Mouse (Mus musculus): Measurements from ENCODE around the gene Fkbp11. TPM values are rescaled to one million over a fixed set of nuclear protein-coding genes. Genes with fewer than 3 reads are reported as not detected.

Fkbp11 gene
- polyA plus RNA-seq, 1 experiment: 15.9 TPM

GRCm38 (mm10) chr15:98740219-98740618 lies 12.2 kb upstream of the Fkbp11 start:
- DNase-seq (ENCODE audit: low spot score): no peak

GRCm38 (mm10) chr15:98738796-98739195 lies 10.8 kb upstream of the Fkbp11 start:
- DNase-seq (ENCODE audit: low spot score): no peak

- no peak for DNase-seq (ENCODE audit: low spot score)
These were observed 9.9 kb upstream of the Fkbp11 start for GRCm38 (mm10) chr15:98737881-98738280.

GRCm38 (mm10) chr15:98736521-98736920 lies 8.5 kb upstream of the Fkbp11 start:
- DNase-seq (ENCODE audit: low spot score): no peak

- DNase-seq (ENCODE audit: low spot score): no peak
These were observed 6.1 kb upstream of the Fkbp11 start for GRCm38 (mm10) chr15:98733976-98734566.

GRCm38 (mm10) chr15:98733370-98733769 lies 5.4 kb upstream of the Fkbp11 start:
- no peak for DNase-seq (ENCODE audit: low spot score)

- DNase-seq (ENCODE audit: low spot score): no peak
These were observed 4.1 kb upstream of the Fkbp11 start for GRCm38 (mm10) chr15:98732006-98732531.

- no peak for DNase-seq (ENCODE audit: low spot score)
These were observed 2.8 kb upstream of the Fkbp11 start for GRCm38 (mm10) chr15:98730790-98731189.

- DNase-seq (ENCODE audit: low spot score): no peak
These were observed 2.0 kb upstream of the Fkbp11 start for GRCm38 (mm10) chr15:98729791-98730545.

- no peak for DNase-seq (ENCODE audit: low spot score)
These were observed 368 bp upstream of the Fkbp11 start for GRCm38 (mm10) chr15:98728366-98728765.

GRCm38 (mm10) chr15:98726746-98727145 lies 1.3 kb downstream of the Fkbp11 start:
- DNase-seq (ENCODE audit: low spot score): no peak

- DNase-seq (ENCODE audit: low spot score): no peak
These were observed 1.9 kb downstream of the Fkbp11 start for GRCm38 (mm10) chr15:98726079-98726478.

GRCm38 (mm10) chr15:98724441-98724840 lies 3.6 kb downstream of the Fkbp11 start:
- DNase-seq (ENCODE audit: low spot score): no peak

- no peak for DNase-seq (ENCODE audit: low spot score)
These were observed 5.1 kb downstream of the Fkbp11 start for GRCm38 (mm10) chr15:98722854-98723253.

- no peak for DNase-seq (ENCODE audit: low spot score)
These were observed 5.8 kb downstream of the Fkbp11 start for GRCm38 (mm10) chr15:98722191-98722590.

- no peak for DNase-seq (ENCODE audit: low spot score)
These were observed 10.7 kb downstream of the Fkbp11 start for GRCm38 (mm10) chr15:98717301-98717700.

GRCm38 (mm10) chr15:98714230-98714652 lies 13.8 kb downstream of the Fkbp11 start:
- no peak for DNase-seq (ENCODE audit: low spot score)

- peak; percentile 49 for DNase-seq (ENCODE audit: low spot score)
These were observed 17.6 kb downstream of the Fkbp11 start for GRCm38 (mm10) chr15:98710442-98710841.

- DNase-seq (ENCODE audit: low spot score): peak; percentile 62
These were observed 20.1 kb downstream of the Fkbp11 start, which contains the start of gene Ccdc65 for GRCm38 (mm10) chr15:98707766-98708372. TSS of gene Ccdc65 (plus strand) at chr15:98708207.

- no peak for DNase-seq (ENCODE audit: low spot score)
These were observed 23.7 kb downstream of the Fkbp11 start for GRCm38 (mm10) chr15:98704312-98704711.

GRCm38 (mm10) chr15:98699190-98700105 lies 28.6 kb downstream of the Fkbp11 start:
- peak; percentile 77 for DNase-seq (ENCODE audit: low spot score)

GRCm38 (mm10) chr15:98696216-98696615 lies 31.8 kb downstream of the Fkbp11 start:
- DNase-seq (ENCODE audit: low spot score): no peak
